Mouse (Mus musculus): ENCODE results near the gene Pde4d. TPM values are rescaled to one million over a fixed set of nuclear protein-coding genes. Genes with fewer than 3 reads are reported as not detected.
"Not testable (repeated sequence)": the region's sequence is repeated elsewhere in the genome, so short reads cannot be mapped to it uniquely, and the experiment has no call there.

Pde4d gene
- polyA plus RNA-seq, 1 experiment = 34.7 TPM

GRCm38 (mm10) chr13:108705441-108705840 is 255.7 kb downstream of the Pde4d start:
- Histone ChIP-seq H3K4me1 (ENCODE audit: control insufficient read depth, insufficient read depth, low read length) (no peaks in the 10 kb centered on the region), H3K27ac (ENCODE audit: insufficient read depth, low read length) (no peak overlapping the region), H3K4me3 (ENCODE audit: insufficient read depth, low read length) (no peak overlapping the region)
- no peak for TF ChIP-seq CTCF (IDR thresholded peaks at IDR 0.05; ENCODE audit: extremely low read depth, insufficient read depth, low read length)
- TF ChIP-seq POLR2A (IDR thresholded peaks at IDR 0.05; ENCODE audit: extremely low read depth, insufficient read depth, low read length) = no peak

GRCm38 (mm10) chr13:108714032-108714431 is 264.3 kb downstream of the Pde4d start:
- TF ChIP-seq CTCF (IDR thresholded peaks at IDR 0.05; ENCODE audit: extremely low read depth, insufficient read depth, low read length) = no peak
- no peak for TF ChIP-seq POLR2A (IDR thresholded peaks at IDR 0.05; ENCODE audit: extremely low read depth, insufficient read depth, low read length)
- H3K27ac ChIP-seq (ENCODE audit: insufficient read depth, low read length) = no peak overlapping the region
- H3K4me3 ChIP-seq (ENCODE audit: insufficient read depth, low read length) = no peak overlapping the region
- H3K4me1 ChIP-seq (ENCODE audit: control insufficient read depth, insufficient read depth, low read length) = no peaks in the 10 kb centered on the region

- H3K4me1 ChIP-seq (ENCODE audit: control insufficient read depth, insufficient read depth, low read length) = no peaks in the 10 kb centered on the region
- TF ChIP-seq POLR2A (IDR thresholded peaks at IDR 0.05; ENCODE audit: extremely low read depth, insufficient read depth, low read length) (no peak), CTCF (IDR thresholded peaks at IDR 0.05; ENCODE audit: extremely low read depth, insufficient read depth, low read length) (no peak)
Observed at GRCm38 (mm10) chr13:108715029-108715428, 265.3 kb downstream of the Pde4d start.

GRCm38 (mm10) chr13:108722234-108722633 is 272.5 kb downstream of the Pde4d start:
- no peak for TF ChIP-seq CTCF (IDR thresholded peaks at IDR 0.05; ENCODE audit: extremely low read depth, insufficient read depth, low read length)
- no peak for TF ChIP-seq POLR2A (IDR thresholded peaks at IDR 0.05; ENCODE audit: extremely low read depth, insufficient read depth, low read length)
- no peaks in the 10 kb centered on the region for H3K4me1 ChIP-seq (ENCODE audit: control insufficient read depth, insufficient read depth, low read length)
- H3K4me3 ChIP-seq (ENCODE audit: insufficient read depth, low read length) = no peak overlapping the region
- H3K27ac ChIP-seq (ENCODE audit: insufficient read depth, low read length) = no peak overlapping the region

More at GRCm38 (mm10) chr13:108715029-108715428, 265.3 kb downstream of the Pde4d start:
- H3K27ac ChIP-seq (ENCODE audit: insufficient read depth, low read length) = no peak overlapping the region
- no peak overlapping the region for H3K4me3 ChIP-seq (ENCODE audit: insufficient read depth, low read length)

GRCm38 (mm10) chr13:108734356-108734755 is 284.6 kb downstream of the Pde4d start:
- not testable (repeated sequence) for H3K4me1 ChIP-seq (ENCODE audit: control insufficient read depth, insufficient read depth, low read length); H3K27ac ChIP-seq (ENCODE audit: insufficient read depth, low read length); H3K4me3 ChIP-seq (ENCODE audit: insufficient read depth, low read length)

GRCm38 (mm10) chr13:108751155-108751840 is 301.6 kb downstream of the Pde4d start:
- Histone ChIP-seq H3K4me1 (ENCODE audit: control insufficient read depth, insufficient read depth, low read length) (no peaks in the 10 kb centered on the region), H3K27ac (ENCODE audit: insufficient read depth, low read length) (no peak overlapping the region), H3K4me3 (ENCODE audit: insufficient read depth, low read length) (no peak overlapping the region)
- TF ChIP-seq CTCF (IDR thresholded peaks at IDR 0.05; ENCODE audit: extremely low read depth, insufficient read depth, low read length) (no peak), POLR2A (IDR thresholded peaks at IDR 0.05; ENCODE audit: extremely low read depth, insufficient read depth, low read length) (no peak)

- H3K27ac ChIP-seq (ENCODE audit: insufficient read depth, low read length) = no peak overlapping the region
Observed at GRCm38 (mm10) chr13:108757477-108757876, 307.7 kb downstream of the Pde4d start.

GRCm38 (mm10) chr13:108758331-108758730 is 308.6 kb downstream of the Pde4d start:
- Histone ChIP-seq H3K4me3 (ENCODE audit: insufficient read depth, low read length) (no peak overlapping the region), H3K4me1 (ENCODE audit: control insufficient read depth, insufficient read depth, low read length) (no peaks in the 10 kb centered on the region), H3K27ac (ENCODE audit: insufficient read depth, low read length) (no peak overlapping the region)
- no peak for TF ChIP-seq POLR2A (IDR thresholded peaks at IDR 0.05; ENCODE audit: extremely low read depth, insufficient read depth, low read length)
- TF ChIP-seq CTCF (IDR thresholded peaks at IDR 0.05; ENCODE audit: extremely low read depth, insufficient read depth, low read length) = no peak

More at GRCm38 (mm10) chr13:108757477-108757876, 307.7 kb downstream of the Pde4d start:
- H3K4me1 ChIP-seq (ENCODE audit: control insufficient read depth, insufficient read depth, low read length) = no peaks in the 10 kb centered on the region
- TF ChIP-seq CTCF (IDR thresholded peaks at IDR 0.05; ENCODE audit: extremely low read depth, insufficient read depth, low read length) (no peak), POLR2A (IDR thresholded peaks at IDR 0.05; ENCODE audit: extremely low read depth, insufficient read depth, low read length) (no peak)
- H3K4me3 ChIP-seq (ENCODE audit: insufficient read depth, low read length) = no peak overlapping the region

GRCm38 (mm10) chr13:108759140-108759539 is 309.4 kb downstream of the Pde4d start:
- TF ChIP-seq POLR2A (IDR thresholded peaks at IDR 0.05; ENCODE audit: extremely low read depth, insufficient read depth, low read length) (no peak), CTCF (IDR thresholded peaks at IDR 0.05; ENCODE audit: extremely low read depth, insufficient read depth, low read length) (no peak)

GRCm38 (mm10) chr13:108763295-108763694 is 313.5 kb downstream of the Pde4d start:
- H3K4me3 ChIP-seq (ENCODE audit: insufficient read depth, low read length) = no peak overlapping the region
- H3K4me1 ChIP-seq (ENCODE audit: control insufficient read depth, insufficient read depth, low read length) = no peaks in the 10 kb centered on the region
- no peak overlapping the region for H3K27ac ChIP-seq (ENCODE audit: insufficient read depth, low read length)
- TF ChIP-seq POLR2A (IDR thresholded peaks at IDR 0.05; ENCODE audit: extremely low read depth, insufficient read depth, low read length) (no peak), CTCF (IDR thresholded peaks at IDR 0.05; ENCODE audit: extremely low read depth, insufficient read depth, low read length) (no peak)

More at GRCm38 (mm10) chr13:108759140-108759539, 309.4 kb downstream of the Pde4d start:
- Histone ChIP-seq H3K4me1 (ENCODE audit: control insufficient read depth, insufficient read depth, low read length) (no peaks in the 10 kb centered on the region), H3K4me3 (ENCODE audit: insufficient read depth, low read length) (no peak overlapping the region), H3K27ac (ENCODE audit: insufficient read depth, low read length) (no peak overlapping the region)
